Mouse (Mus musculus) left cerebral cortex, adult 8-10 months (tissue): ENCODE results near the gene Olfr749. TPM values are rescaled to one million over a fixed set of nuclear protein-coding genes. Genes with fewer than 3 reads are reported as not detected.
A peak's percentile ranks its signal among the peaks of the same experiment; 100 is the strongest.
"Not testable (repeated sequence)": the region's sequence is repeated elsewhere in the genome, so short reads cannot be mapped to it uniquely, and the experiment has no call there.

ENCODE experiments used
- DNase-seq, 2 experiments: peaks; one replicate each; pipeline ENCODE4 v3.0.0; 2022; ENCODE audit warnings: low spot score in 2 of 2
- total RNA-seq, 4 experiments: library from RNA; stranded (reverse); gene quantifications; 2 replicates each; pipeline ENCODE4 v1.2.4; 2022

Olfr749 gene
- total RNA-seq, result not detected

GRCm38 (mm10) chr14:50744994-50745393, at the start of gene Olfr749:
Gene Olfr749 (minus strand): TSS chr14:50745094.
- DNase-seq, result no peak

DNA sequence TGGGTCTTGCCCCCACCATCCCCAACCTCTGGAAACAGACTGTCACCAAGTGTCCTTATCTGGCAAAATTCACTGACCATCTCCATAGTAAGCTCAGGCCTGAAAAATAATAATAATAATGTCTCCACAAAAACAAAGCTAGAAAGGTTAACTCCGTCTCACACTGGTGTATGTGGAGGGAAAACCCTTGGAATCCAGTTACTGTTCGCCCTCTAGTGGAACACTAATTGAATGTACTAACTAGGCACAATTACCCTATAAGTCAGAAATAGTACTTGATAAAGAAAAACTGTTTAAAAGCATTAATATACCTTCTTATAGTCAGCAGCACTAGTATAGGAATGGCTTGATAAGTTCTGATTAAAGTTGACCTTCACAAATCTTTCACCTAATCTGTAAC, 43.3 kb upstream of the Olfr749 start:
- no peak for DNase-seq

GRCm38 (mm10) chr14:50785251-50785637, 40.4 kb upstream of the Olfr749 start, which contains the start of gene Ttc5:
Gene Ttc5 (minus strand): TSS chr14:50785519.
- DNase-seq, result peak; percentile 73 to 90

- no peak for DNase-seq
These were observed 39.7 kb upstream of the Olfr749 start for GRCm38 (mm10) chr14:50784391-50785250.

GRCm38 (mm10) chr14:50782166-50782565, 37.3 kb upstream of the Olfr749 start:
- no peak for DNase-seq

GRCm38 (mm10) chr14:50771342-50771741, 26.4 kb upstream of the Olfr749 start:
- no peak for DNase-seq

DNA sequence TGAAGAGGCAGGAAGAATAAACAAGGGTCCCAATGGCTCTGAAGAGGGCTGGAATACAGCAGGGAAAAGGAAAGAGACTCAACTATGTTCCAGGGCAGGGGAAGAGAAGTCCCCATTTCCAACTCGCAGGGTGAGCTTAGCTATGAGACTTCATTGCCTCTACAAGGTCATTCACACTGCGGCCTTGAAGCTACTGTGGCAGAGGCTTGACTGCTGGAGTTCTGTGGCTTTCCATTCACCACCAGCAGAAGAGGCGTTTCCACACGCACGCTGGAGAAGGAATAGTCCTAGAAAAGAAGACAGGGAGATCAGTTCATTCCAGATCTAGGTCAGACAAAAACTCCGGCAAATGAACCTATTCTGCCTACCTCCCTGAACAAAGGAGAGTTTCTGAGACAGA, 20.8 kb upstream of the Olfr749 start:
- no peak for DNase-seq

DNA sequence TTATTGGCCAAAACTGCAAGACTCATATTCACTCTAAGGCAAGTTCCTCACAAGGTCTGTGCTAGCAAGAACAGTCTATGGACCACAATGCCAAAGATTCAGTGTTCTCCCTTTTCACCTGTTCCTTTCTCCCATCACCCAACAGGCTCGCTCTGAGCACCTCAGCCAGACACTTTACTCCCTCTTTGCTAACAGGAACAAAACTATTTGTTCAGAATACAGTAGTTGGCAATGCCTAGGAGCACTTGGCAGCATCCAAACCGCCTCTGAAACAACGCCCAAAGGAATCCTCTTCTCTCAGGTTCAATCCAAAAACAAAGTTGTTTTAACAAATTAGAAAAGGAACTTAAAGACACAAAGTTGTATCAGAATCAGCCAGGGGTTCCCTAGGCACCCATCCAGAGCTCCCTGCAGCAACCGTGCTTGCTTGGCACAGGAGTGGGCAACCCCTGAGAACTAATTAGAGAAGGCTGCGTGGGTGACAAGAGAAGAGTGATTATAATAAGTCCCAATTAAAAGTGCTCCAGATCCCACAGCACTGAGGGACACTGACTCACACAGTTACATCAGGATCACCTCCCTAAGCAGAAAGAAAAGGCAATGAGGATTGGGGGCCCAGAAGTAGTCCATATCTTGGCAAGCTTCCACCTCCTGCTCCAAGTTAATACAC, 13.7 kb upstream of the Olfr749 start:
- DNase-seq, result peak in 1 of 2 experiments; percentile 36

- no peak for DNase-seq
These were observed 3.3 kb downstream of the Olfr749 start for GRCm38 (mm10) chr14:50741584-50741983.

DNA sequence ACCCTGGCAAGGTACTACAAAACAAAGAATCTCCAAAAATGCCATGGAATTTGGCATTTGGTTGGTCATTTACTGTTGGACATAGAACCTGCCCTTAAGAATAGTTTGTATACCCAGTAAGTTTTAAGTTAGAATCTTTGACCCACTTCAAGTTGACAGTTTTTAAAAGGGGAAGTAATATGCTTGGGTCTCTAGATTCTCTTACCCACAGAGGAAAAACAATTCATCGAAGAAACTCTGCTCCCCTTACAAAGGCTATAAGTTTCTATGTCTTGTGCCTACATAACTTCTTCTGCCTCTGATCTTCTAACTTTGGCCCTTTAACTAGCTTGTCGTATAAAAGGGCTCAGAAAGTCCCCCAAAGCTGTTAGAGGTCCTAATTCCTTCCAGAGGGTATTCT, 4.6 kb downstream of the Olfr749 start:
- DNase-seq, result no peak

DNA sequence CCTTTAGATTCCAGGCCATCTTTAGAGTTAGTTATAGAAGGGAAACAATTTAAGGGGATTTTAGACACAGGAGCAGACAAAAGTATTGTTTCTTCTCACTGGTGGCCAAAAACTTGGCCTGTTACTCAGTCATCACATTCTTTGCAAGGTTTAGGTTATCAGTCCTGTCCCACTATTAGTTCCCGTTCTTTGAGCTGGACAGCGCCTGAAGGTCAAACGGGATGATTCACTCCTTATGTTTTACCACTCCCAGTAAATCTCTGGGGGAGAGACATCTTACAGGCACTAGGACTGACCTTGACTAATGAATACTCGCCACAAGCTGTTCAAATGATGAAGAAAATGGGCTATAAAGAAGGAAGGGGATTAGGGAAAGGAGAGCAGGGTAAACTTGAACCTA, 22.5 kb downstream of the Olfr749 start:
- not testable (repeated sequence) for DNase-seq

GRCm38 (mm10) chr14:50719875-50720274, 25.0 kb downstream of the Olfr749 start:
- not testable (repeated sequence) for DNase-seq

GRCm38 (mm10) chr14:50707073-50707472, 37.8 kb downstream of the Olfr749 start, which contains the start of gene Olfr748:
Gene Olfr748 (plus strand): TSS chr14:50707373.
- DNase-seq, result no peak

DNA sequence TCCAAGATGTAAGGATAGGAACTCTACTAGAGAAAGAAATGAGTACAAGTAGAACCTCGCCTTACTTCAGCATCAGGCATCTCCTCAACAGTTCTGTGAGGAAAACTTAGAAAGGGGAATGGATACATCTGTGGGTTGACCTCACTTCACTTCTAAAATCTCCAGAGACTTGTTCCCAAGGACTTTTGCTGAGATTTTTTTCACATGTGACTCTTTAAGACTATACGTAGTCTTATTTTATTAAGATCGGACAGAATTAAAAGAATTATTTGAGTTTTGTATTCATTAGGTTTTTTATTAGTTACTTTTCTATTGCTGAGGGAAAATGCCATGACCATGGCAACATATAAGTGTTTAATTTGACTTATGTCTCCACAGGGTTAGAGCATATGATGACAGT, 51.8 kb downstream of the Olfr749 start, which contains the start of gene Olfr747:
TSS of gene Olfr747 (minus strand) at position 101 of the 400 bp plus-strand sequence.
- DNase-seq, result no peak

Other genes starting within 250 kb of the Olfr749 start
- not detected for gene Olfr742, start 241.5 kb downstream of the Olfr749 start, total RNA-seq
- not detected for gene Olfr743, start 223.3 kb downstream of the Olfr749 start, total RNA-seq
- not detected for gene Olfr744, start 130.2 kb downstream of the Olfr749 start, total RNA-seq
- gene Olfr745, start 105.7 kb downstream of the Olfr749 start, total RNA-seq, result not detected
- gene Olfr746, start 98.0 kb downstream of the Olfr749 start, total RNA-seq, result not detected
- gene Olfr747, start 51.9 kb downstream of the Olfr749 start, total RNA-seq, result not detected
- not detected for gene Olfr748, start 37.7 kb downstream of the Olfr749 start, total RNA-seq
- 10 to 100 TPM; 49.2 to 55.3 (median 52.1) TPM for gene Ttc5, start 40.4 kb upstream of the Olfr749 start, total RNA-seq
- gene Ccnb1ip1, start 62.6 kb upstream of the Olfr749 start, total RNA-seq, result under 1 TPM in 2 of 4 experiments, not detected in 2; 0.24 to 0.32 TPM
- 10 to 100 TPM; 20.9 to 28.0 (median 25.9) TPM for gene Parp2, start 62.7 kb upstream of the Olfr749 start, total RNA-seq
- 1 to 10 TPM; 4.4 to 7.1 (median 5.7) TPM for gene Tep1, start 125.5 kb upstream of the Olfr749 start, total RNA-seq
- 1 to 10 TPM; 5.5 to 8.3 (median 6.6) TPM for gene Klhl33, start 152.4 kb upstream of the Olfr749 start, total RNA-seq
- gene Osgep, start 179.8 kb upstream of the Olfr749 start, total RNA-seq, result 10 to 100 TPM; 30.1 to 36.2 (median 33.2) TPM
- 10 to 100 TPM; 55.5 to 64.8 (median 60.2) TPM for gene Apex1, start 179.9 kb upstream of the Olfr749 start, total RNA-seq
- 100 to 1,000 TPM in 3 of 4 experiments, 10 to 100 TPM in 1; 92.6 to 121 (median 109) TPM for gene Pip4p1, start 185.8 kb upstream of the Olfr749 start, total RNA-seq
- 10 to 100 TPM; 10.4 to 17.7 (median 16.6) TPM for gene Pnp, start 186.0 kb upstream of the Olfr749 start, total RNA-seq
- 10 to 100 TPM in 1 of 4 experiments, 1 to 10 TPM in 3; 6.5 to 18.1 (median 8.9) TPM for gene Gm49342, start 199.4 kb upstream of the Olfr749 start, total RNA-seq
- gene Pnp2, start 210.9 kb upstream of the Olfr749 start, total RNA-seq, result 1 to 10 TPM; 1.2 to 2.0 (median 1.4) TPM